Mouse (Mus musculus): ENCODE measurements around the gene Rab40c. TPM values are rescaled to one million over a fixed set of nuclear protein-coding genes. Genes with fewer than 3 reads are reported as not detected.
A peak's percentile ranks its signal among the peaks of the same experiment; 100 is the strongest.

The Rab40c gene
- polyA plus RNA-seq, 1 experiment from 2014 or later = 29.4 TPM

- H3K4me2 ChIP-seq (ENCODE audit: low read length) = no peak overlapping the region
- H3K4me1 ChIP-seq (ENCODE audit: control insufficient read depth, insufficient read depth, low read length) = no peaks in the 10 kb centered on the region
- ATAC-seq (ENCODE audit: low FRiP score, low TSS enrichment) (0 out of 2 replicates have a peak, but pooled peaks have one; percentile 34), DNase-seq (peak; percentile 32)
- no peak overlapping the region for H3K9ac ChIP-seq (replicated peaks; ENCODE audit: low read length)
- H3K27me3 ChIP-seq (ENCODE audit: control insufficient read depth, insufficient read depth, low read length) = peaks cover 10% of the 10 kb centered on the region
- H3K27ac ChIP-seq (replicated peaks; ENCODE audit: low read depth, low read length) = no peak overlapping the region; the same call in 1 of the 2 replicates
- no peaks in the 10 kb centered on the region for H3K9me3 ChIP-seq (ENCODE audit: control insufficient read depth, low read length)
- 73% methylated on average over 14 of the region's 14 CpGs for WGBS
- H3K36me3 ChIP-seq (ENCODE audit: control insufficient read depth, insufficient read depth, low read length) = peaks cover 39% of the 10 kb centered on the region
- no peak overlapping the region for H3K4me3 ChIP-seq (replicated peaks; ENCODE audit: low read depth, low read length)
These were observed 38.1 kb upstream of the Rab40c start for GRCm38 (mm10) chr17:25957586-25958051.

GRCm38 (mm10) chr17:25956631-25957030 is 37.1 kb upstream of the Rab40c start:
- Histone ChIP-seq H3K4me3 (replicated peaks; ENCODE audit: low read depth, low read length) (no peak overlapping the region), H3K4me1 (ENCODE audit: control insufficient read depth, insufficient read depth, low read length) (no peaks in the 10 kb centered on the region), H3K27me3 (ENCODE audit: control insufficient read depth, insufficient read depth, low read length) (peaks cover 20% of the 10 kb centered on the region), H3K9me3 (ENCODE audit: control insufficient read depth, low read length) (no peaks in the 10 kb centered on the region), H3K9ac (replicated peaks; ENCODE audit: low read length) (no peak overlapping the region), H3K36me3 (ENCODE audit: control insufficient read depth, insufficient read depth, low read length) (peaks cover 30% of the 10 kb centered on the region), H3K4me2 (ENCODE audit: low read length) (no peak overlapping the region), H3K27ac (replicated peaks; ENCODE audit: low read depth, low read length) (no peak overlapping the region)
- DNase-seq (peak; percentile 26), ATAC-seq (ENCODE audit: low FRiP score, low TSS enrichment) (no peak)
- 67% methylated on average over 7 of the region's 7 CpGs for WGBS

DNA sequence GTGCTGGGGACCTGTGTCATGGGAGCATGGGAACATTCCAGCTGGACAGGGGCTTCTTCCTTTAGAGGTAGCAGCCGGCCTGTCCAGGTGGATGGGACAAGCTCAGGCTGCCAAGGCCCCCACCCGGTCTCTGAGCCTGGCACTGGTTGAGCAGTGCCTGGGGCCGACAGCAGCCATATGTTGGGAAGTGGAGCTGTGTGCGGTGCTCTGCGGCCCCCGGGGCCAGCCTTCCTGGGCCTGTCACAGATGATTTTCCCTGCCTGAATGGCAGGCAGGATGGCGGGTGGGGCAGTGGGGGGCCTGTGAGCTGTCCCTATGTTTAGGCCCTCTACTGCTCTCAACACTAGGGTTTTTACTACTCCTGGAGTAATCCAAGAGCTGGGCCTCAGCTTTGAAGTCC is 36.7 kb upstream of the Rab40c start:
- Histone ChIP-seq H3K27me3 (ENCODE audit: control insufficient read depth, insufficient read depth, low read length) (peaks cover 24% of the 10 kb centered on the region), H3K4me2 (ENCODE audit: low read length) (no peak overlapping the region), H3K4me1 (ENCODE audit: control insufficient read depth, insufficient read depth, low read length) (no peaks in the 10 kb centered on the region), H3K4me3 (replicated peaks; ENCODE audit: low read depth, low read length) (no peak overlapping the region), H3K36me3 (ENCODE audit: control insufficient read depth, insufficient read depth, low read length) (peaks cover 28% of the 10 kb centered on the region), H3K9ac (replicated peaks; ENCODE audit: low read length) (no peak overlapping the region), H3K9me3 (ENCODE audit: control insufficient read depth, low read length) (no peaks in the 10 kb centered on the region), H3K27ac (replicated peaks; ENCODE audit: low read depth, low read length) (no peak overlapping the region)
- WGBS = 69% methylated on average over 7 of the region's 7 CpGs
- no peak for ATAC-seq (ENCODE audit: low FRiP score, low TSS enrichment)
- no peak for DNase-seq

DNA sequence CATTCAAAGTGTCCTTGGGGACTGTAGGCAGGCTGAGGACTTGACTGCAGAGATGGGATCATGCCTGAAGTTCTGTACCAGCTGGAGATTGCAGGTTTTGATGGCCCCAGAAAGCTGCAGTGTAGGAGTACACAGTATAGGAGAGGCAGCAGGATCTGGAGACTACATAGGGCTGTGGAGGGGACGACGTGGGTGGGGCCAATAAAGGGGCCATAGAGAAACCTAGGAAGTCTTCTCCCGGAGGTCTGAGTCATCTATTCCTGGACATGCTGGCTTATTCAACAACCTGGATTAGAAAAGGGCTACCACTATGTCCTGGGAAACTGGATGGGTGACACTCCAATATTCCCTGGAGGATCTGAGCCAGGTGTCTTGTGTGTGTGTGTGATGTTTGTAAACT is 36.2 kb upstream of the Rab40c start:
- H3K36me3 ChIP-seq (ENCODE audit: control insufficient read depth, insufficient read depth, low read length) = peaks cover 28% of the 10 kb centered on the region
- H3K9me3 ChIP-seq (ENCODE audit: control insufficient read depth, low read length) = no peaks in the 10 kb centered on the region
- H3K4me2 ChIP-seq (ENCODE audit: low read length) = no peak overlapping the region
- no peak overlapping the region for H3K27ac ChIP-seq (replicated peaks; ENCODE audit: low read depth, low read length)
- H3K9ac ChIP-seq (replicated peaks; ENCODE audit: low read length) = no peak overlapping the region
- H3K27me3 ChIP-seq (ENCODE audit: control insufficient read depth, insufficient read depth, low read length) = peaks cover 28% of the 10 kb centered on the region
- no peak for DNase-seq
- H3K4me1 ChIP-seq (ENCODE audit: control insufficient read depth, insufficient read depth, low read length) = no peaks in the 10 kb centered on the region
- ATAC-seq (ENCODE audit: low FRiP score, low TSS enrichment) = no peak
- 70% methylated on average over 3 of the region's 3 CpGs for WGBS
- no peak overlapping the region for H3K4me3 ChIP-seq (replicated peaks; ENCODE audit: low read depth, low read length)

DNA sequence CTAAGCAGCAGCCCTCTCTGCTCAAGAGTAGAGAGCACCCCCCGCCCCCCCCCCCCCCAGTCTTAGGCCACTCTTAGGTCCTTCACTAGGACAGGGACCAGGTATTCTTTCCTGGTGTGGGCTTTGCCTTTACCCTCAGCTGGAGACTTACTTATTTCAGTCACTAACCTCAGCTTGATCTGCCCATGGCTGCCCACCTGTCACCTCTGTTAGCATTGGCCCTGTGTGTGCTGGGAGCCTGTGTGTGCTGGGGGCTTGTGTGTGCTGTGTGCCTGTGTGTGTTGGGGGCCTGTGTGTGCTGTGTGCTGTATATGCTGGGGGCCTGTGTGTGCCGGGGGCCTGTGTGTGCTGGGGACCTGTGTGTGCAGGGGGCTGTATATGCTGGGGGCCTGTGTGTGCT is 35.1 kb upstream of the Rab40c start:
- Histone ChIP-seq H3K4me3 (replicated peaks; ENCODE audit: low read depth, low read length) (no peak overlapping the region), H3K27me3 (ENCODE audit: control insufficient read depth, insufficient read depth, low read length) (peaks cover 39% of the 10 kb centered on the region), H3K4me1 (ENCODE audit: control insufficient read depth, insufficient read depth, low read length) (no peaks in the 10 kb centered on the region), H3K27ac (replicated peaks; ENCODE audit: low read depth, low read length) (no peak overlapping the region), H3K36me3 (ENCODE audit: control insufficient read depth, insufficient read depth, low read length) (peaks cover 18% of the 10 kb centered on the region), H3K4me2 (ENCODE audit: low read length) (no peak overlapping the region), H3K9ac (replicated peaks; ENCODE audit: low read length) (no peak overlapping the region), H3K9me3 (ENCODE audit: control insufficient read depth, low read length) (no peaks in the 10 kb centered on the region)
- DNase-seq (no peak), ATAC-seq (ENCODE audit: low FRiP score, low TSS enrichment) (no peak)
- WGBS = 80% methylated on average over 2 of the region's 2 CpGs

- DNase-seq = no peak
These were observed 33.6 kb upstream of the Rab40c start for GRCm38 (mm10) chr17:25953161-25953560.

DNA sequence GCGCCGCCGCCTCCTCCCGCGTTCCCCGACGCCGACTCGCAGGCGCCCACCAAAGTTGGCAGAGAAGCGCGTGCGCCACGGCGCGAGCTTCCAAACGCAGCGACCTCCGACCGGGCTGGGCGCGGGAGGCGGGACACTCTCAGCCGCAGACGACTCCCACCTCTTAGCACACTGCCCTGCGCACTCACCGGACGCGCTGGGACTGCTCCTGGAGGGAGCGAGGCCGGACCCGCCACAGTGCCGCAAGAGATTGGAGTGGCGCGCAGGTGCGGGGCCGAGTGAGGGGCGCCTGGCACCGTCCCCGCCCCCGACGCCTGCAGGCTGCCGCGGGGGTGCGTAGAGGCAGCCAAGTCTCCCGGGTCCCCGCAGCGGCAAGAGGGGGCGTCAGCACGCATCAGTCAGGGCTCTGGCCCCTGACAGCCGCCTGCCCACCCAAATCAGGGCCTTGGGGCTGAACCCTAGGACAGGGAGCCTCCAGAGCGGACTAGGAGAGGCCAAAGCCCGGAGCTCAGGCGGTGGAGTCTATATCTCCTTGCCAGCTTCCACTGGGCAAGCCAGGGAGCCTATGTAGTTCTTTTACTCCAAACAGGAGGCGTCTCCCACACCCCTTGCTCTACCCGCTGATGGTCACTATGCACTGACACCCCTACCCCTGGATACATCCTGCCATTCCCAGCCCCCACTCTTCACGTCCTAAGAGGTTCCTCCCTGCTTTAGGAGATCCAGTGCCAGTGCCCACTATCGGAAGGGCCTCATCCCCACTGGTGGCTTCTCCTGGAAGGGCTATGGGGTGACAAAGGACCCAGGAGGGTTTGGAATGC is 32.5 kb upstream of the Rab40c start, which contains the start of gene A930017K11Rik:
A930017K11Rik (minus strand) TSS at position 763 of the 821 bp plus-strand sequence.
- Histone ChIP-seq H3K9ac (replicated peaks; ENCODE audit: low read length) (no peak within 1 kb of the TSS), H3K4me3 (replicated peaks; ENCODE audit: low read depth, low read length) (peak within 1 kb of the TSS; percentile 22), H3K4me2 (ENCODE audit: low read length) (peak within 1 kb of the TSS; percentile 43), H3K9me3 (ENCODE audit: control insufficient read depth, low read length) (no peaks in the 10 kb centered on the region), H3K27ac (replicated peaks; ENCODE audit: low read depth, low read length) (no peak within 1 kb of the TSS), H3K27me3 (ENCODE audit: control insufficient read depth, insufficient read depth, low read length) (peaks cover 40% of the 10 kb centered on the region), H3K36me3 (ENCODE audit: control insufficient read depth, insufficient read depth, low read length) (no peaks in the 10 kb centered on the region), H3K4me1 (ENCODE audit: control insufficient read depth, insufficient read depth, low read length) (no peaks in the 10 kb centered on the region)
- WGBS = 1% methylated on average over 58 of the region's 58 CpGs
- no peak for ATAC-seq (ENCODE audit: low FRiP score, low TSS enrichment)
- no peak for DNase-seq

More at GRCm38 (mm10) chr17:25953161-25953560, 33.6 kb upstream of the Rab40c start:
- ATAC-seq (ENCODE audit: low FRiP score, low TSS enrichment) = no peak
- no peak overlapping the region for H3K4me3 ChIP-seq (replicated peaks; ENCODE audit: low read depth, low read length)
- H3K9me3 ChIP-seq (ENCODE audit: control insufficient read depth, low read length) = no peaks in the 10 kb centered on the region
- 77% methylated on average over 5 of the region's 5 CpGs for WGBS
- H3K9ac ChIP-seq (replicated peaks; ENCODE audit: low read length) = no peak overlapping the region
- H3K4me1 ChIP-seq (ENCODE audit: control insufficient read depth, insufficient read depth, low read length) = no peaks in the 10 kb centered on the region
- H3K36me3 ChIP-seq (ENCODE audit: control insufficient read depth, insufficient read depth, low read length) = 0 out of 2 replicates have a peak, but pooled peaks cover 5% of the 10 kb centered on the region
- H3K27ac ChIP-seq (replicated peaks; ENCODE audit: low read depth, low read length) = no peak overlapping the region
- H3K27me3 ChIP-seq (ENCODE audit: control insufficient read depth, insufficient read depth, low read length) = peaks cover 40% of the 10 kb centered on the region
- no peak overlapping the region for H3K4me2 ChIP-seq (ENCODE audit: low read length)

DNA sequence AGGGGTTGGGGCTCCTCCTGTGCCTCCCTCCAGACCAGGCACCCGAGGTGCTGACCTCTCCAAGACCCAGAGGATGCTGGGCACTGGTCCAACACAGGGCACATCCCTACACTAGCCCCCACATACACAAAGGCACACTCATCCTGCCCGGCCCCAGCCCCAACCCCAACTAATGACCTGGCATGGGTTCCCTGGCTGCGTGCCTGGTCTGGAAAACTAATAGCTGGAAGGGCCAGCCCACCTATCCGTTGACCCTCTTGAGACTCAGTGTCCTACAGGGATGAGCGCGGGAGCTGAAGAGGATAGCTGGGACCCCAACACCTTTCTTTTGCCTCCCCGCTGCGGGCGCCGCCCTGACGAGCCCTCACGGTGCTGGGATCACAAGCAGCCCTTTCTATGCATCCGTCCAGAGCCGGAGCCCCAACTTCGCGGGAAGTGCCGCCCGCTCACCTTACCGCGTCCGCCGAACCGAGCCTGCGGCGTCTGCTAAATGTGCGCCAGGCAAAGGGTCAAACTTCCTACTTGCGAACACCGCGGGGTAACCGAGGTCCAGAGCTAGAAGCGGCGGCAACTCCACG is 31.8 kb upstream of the Rab40c start:
- DNase-seq = no peak

More for the DNA sequence above, 31.8 kb upstream of the Rab40c start:
- peak overlapping the region; percentile 22 for H3K4me3 ChIP-seq (replicated peaks; ENCODE audit: low read depth, low read length)
- H3K4me2 ChIP-seq (ENCODE audit: low read length) = peak overlapping the region; percentile 43
- no peak for ATAC-seq (ENCODE audit: low FRiP score, low TSS enrichment)
- H3K4me1 ChIP-seq (ENCODE audit: control insufficient read depth, insufficient read depth, low read length) = no peaks in the 10 kb centered on the region
- H3K9ac ChIP-seq (replicated peaks; ENCODE audit: low read length) = no peak overlapping the region
- H3K36me3 ChIP-seq (ENCODE audit: control insufficient read depth, insufficient read depth, low read length) = no peaks in the 10 kb centered on the region
- no peak overlapping the region for H3K27ac ChIP-seq (replicated peaks; ENCODE audit: low read depth, low read length)
- H3K9me3 ChIP-seq (ENCODE audit: control insufficient read depth, low read length) = no peaks in the 10 kb centered on the region
- H3K27me3 ChIP-seq (ENCODE audit: control insufficient read depth, insufficient read depth, low read length) = peaks cover 40% of the 10 kb centered on the region
- whole genome bisulfite sequencing = 2% methylated on average over 33 of the region's 33 CpGs

All from midbrain, embryonic 14.5 days (tissue).